Mouse (Mus musculus) embryonic fibroblast, embryonic 13.5 days (primary cell): ENCODE data around the gene Akap6.

Source experiments
- CTCF ChIP-seq: IDR thresholded peaks from 2 replicates; pipeline ENCODE4 v1.5.1; 2011; ENCODE audit warnings: mild to moderate bottlenecking, control low read depth, low read length, moderate library complexity, borderline replicate concordance; ENCODE audit not compliant: insufficient read depth
- POLR2A ChIP-seq: IDR thresholded peaks from 2 replicates; pipeline ENCODE4 v1.6.1; 2011; ENCODE audit warnings: low read depth, mild to moderate bottlenecking, control low read depth, low read length, moderate library complexity

DNA sequence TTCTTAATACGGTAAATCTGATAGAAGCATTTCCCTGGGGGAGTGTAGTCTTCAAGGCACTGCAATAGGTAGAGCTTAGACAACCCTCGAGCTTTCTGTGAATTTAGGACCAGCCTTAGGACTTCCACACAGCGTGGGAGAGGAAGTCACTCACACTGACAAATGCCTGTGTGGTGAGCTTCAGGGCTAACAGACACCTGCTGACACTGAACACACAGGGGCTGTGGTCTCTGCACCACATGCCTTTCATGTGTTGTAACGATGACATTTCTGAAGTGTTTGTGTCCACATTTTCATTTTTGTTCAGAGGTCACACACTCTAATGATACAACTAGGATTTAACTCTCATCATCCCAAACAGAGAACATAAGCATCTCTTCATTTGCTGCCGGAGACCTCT is 125.6 kb downstream of the Akap6 start:
- TF ChIP-seq CTCF, result no peak
- TF ChIP-seq POLR2A, result no peak
